Mouse (Mus musculus): ENCODE data around the gene Cds1.
"Not testable (repeated sequence)": the region's sequence is repeated elsewhere in the genome, so short reads cannot be mapped to it uniquely, and the experiment has no call there.

Cds1 gene

DNA sequence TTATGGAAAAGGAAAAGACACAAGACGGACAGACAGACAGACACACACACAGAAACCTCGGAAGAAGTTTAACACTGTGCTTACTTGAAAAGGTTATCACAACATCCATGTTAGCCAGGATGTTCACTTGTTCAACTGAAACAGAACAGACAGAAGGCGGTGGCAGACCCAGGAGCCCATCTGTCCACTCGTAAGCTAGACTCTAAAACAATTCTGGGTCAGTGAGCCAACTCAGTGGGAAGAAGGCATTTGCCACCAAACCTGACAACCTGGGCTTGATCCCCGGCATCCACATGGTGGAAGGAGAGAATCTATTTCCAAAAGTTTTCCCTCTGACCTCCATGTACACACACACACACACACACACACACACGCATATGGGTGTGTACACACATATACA lies 67.1 kb downstream of the Cds1 start:
- peak; percentile 47 to 63 for DNase-seq

DNA sequence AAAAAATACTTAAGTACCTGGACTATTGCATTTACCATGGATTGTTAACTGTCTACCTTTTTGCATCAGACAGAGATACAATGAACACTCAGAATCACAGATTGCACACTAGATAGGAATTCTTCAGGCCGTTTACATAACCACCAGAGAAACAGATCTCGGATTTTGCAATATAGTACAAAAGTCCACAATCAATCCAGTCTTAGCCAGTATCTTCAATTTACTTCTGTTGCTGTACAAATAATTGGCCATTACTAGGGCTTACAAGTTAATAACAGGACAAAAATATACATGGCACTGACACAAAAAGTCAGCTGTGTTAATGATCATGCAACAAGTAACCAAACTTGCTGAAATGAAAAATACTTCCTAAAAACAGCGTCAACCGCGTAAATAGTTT lies 68.1 kb downstream of the Cds1 start:
- DNase-seq: no peak

DNA sequence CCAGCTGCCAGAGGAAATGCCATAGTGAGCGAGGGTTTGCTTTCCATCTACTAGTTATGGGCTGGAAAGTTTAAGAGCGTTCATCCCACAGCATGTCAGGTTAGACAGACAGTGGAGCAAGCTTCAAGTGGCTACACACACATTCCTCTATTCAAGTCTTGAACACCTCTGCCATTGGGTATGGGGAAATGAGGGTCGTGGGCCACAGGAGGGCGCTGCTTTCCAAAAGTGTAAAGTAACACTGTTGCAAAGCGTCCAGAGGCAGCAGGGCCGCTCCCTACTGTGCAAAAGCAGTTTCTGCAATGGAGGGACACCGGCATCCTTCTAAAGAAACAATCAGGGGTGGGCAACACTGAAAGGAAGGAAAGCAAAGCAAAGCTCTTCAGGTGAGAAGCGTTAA lies 68.9 kb downstream of the Cds1 start:
- DNase-seq: peak; percentile 30 to 38

DNA sequence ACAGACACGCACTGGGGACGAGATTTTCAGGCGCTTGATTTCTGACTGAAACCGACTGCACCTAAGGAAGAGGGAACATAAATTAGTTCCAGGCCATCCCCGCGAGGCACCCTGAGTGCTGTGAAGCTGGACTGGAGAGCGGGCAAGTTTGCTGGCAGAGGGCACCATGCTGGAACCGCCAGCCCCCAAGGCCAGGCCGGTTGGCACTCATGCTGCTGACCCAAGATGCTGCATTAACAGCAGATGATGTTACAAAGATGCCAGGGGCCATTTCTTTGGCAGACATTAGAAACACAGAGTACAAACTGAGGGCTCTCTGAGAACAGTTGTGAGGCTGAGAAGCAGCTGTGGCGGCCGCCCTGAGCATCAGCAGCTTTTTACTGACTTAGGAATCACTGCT lies 71.3 kb downstream of the Cds1 start:
- no peak for DNase-seq

DNA sequence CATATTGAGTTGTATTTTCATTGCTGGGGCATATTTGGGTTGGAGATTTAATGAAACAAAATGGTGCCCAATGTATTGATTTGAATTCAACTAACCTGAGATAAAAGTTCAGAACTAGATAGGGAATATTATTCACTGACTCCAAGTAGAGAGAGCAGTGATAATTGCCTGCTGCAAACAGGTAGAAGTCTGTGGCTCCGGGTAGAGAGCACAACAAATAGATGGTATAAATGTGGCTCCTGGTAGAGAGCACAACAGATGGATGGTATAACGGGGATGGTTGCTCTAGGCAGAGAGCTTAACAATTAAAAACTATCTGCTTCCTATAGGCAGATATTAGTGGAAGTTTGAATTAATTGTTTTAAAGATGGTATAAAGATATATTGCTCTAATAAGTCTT lies 72.7 kb downstream of the Cds1 start:
- not testable (repeated sequence) for DNase-seq

DNA sequence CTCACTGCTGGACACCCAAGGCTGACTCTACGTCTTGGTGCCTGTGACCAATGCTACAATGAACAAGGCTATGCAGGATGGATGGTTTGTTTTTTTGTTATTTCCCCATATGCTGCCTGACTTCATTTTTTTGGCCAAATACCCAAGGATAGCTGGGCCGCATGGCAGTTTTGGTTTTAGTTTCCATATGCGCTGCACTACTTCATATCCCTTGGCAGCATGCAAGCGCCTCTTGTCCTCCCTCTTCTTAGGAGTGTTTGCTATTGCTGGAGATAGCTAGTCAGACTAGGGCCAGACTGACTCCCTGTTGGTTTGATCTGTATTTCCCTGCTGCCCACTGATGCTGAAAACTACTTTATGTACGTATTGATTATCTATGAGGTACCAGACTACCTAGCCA lies 75.5 kb downstream of the Cds1 start:
- DNase-seq: peak in 1 of 2 experiments; percentile 27

DNA sequence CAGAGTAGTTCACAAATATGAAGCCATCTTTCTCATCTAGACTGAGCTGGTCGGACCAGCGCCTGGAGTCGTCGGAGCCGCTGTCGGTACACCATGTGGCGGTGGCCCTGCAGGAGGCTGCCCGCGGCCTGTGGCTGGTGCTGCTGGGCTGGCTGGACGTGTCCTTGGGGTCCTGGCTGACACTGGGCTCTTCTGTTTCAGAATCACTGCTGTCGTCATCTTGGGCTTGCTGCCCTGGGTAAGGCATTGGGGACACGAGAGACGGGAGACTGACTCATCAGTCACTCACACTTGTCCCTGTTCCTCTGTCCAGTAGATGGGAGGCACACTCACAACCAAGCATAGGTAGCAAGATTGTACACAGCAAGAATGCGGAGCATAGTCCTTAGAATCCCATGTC lies 80.1 kb downstream of the Cds1 start:
- DNase-seq: no peak

DNA sequence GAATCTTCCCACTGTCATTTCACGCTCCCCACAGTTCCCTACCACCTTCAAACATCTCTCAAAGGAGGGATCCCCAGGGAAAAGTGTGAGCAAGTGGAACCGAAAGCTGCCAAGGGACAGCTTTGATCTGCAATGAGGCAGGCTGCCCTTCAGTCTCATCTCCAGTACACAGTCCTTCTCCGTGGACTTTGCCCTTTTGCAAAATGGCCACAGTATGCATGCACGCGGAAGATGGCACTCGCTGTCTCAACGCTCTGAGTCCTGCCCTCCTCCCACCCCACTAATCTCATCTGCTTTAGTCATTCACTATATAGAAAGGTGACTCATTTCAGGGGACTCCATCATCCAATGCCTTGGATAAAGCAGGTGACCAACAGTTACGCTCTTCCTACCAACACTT lies 81.0 kb downstream of the Cds1 start:
- no peak for DNase-seq

DNA sequence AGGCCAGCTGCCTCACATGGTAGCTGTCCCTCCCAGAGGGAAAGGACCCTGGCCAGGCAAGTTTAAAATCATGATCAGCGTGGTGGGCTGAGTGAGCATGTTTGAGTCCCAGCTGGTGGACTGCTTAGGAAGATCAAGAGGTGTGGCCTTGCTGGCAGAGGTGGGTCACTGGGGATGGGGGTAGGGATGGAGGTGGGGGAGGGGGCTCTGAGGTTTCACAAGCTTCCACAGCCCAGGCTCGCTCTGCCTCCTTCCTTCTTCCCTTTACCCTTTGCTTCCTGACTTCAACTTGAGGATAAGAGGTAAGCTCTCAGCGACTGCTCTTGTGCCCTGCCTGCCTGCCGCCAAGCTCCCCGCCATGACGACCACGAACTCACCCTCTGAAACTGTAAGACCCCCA lies 82.4 kb downstream of the Cds1 start:
- DNase-seq: no peak

DNA sequence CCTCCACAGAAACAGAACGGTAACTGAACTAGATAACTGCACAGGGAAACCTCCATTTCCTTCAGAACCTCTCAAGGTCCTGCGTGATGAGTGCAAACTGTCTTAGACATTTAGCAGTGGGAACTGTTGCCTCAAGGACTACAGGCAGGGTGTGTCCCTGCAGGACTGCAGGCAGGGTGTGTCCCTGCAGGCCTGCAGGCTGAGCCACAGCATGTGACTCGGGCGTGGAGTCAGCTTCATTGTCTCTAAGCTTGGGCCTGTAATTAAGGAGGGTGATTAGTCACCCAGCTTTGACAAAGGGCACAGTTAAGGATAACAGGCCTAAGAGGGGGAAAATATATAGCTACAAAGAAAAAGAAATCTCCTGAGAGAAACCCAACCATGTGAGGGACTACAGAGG lies 82.8 kb downstream of the Cds1 start:
- no peak for DNase-seq

DNA sequence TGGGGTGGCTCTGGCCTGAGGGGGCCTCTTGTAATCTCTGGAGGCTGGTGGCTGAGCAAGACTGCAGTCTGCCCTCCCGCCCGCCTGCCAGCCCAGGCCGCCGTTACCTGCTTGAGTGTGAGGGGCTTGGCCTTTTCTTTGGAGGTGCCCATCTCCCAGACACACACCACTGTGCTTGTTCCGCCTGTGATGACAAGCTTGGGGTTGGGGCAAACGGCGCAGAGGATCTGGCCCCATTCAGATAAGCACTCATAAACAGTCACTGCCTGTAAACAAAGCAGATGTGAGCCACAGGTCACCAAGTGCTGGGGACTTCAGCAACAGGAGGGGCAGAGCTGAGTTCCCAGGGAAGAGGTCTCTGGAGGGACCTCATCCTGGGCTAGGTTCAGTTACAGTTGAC lies 86.2 kb downstream of the Cds1 start:
- DNase-seq: no peak

DNA sequence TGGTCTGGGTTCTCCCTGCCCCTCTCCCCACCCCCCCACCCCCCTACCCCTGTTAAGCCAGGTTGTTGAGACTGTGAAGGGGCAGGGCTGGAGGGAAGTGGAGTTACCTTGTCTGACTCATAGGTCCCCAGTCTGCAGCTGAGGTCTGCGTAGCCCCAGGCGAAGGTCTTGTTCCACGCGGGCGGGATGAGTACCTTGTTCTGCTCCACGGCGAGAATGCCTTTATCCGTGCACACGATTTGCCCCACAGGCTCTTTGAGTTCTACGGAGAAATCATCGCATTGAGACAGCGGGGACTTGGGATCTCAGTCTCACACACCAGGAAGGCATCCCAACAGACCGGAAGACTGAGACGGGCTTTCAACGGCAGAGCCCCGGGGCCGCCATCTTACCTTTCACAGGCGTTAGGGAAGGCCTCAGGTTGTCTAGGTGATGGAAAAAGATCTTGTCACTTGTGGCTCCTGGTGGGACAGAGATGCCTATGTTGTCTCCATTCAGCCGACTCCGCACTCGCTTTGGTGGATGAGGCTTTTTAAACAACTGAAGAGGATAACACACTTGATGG lies 87.3 kb downstream of the Cds1 start:
- no peak for DNase-seq

DNA sequence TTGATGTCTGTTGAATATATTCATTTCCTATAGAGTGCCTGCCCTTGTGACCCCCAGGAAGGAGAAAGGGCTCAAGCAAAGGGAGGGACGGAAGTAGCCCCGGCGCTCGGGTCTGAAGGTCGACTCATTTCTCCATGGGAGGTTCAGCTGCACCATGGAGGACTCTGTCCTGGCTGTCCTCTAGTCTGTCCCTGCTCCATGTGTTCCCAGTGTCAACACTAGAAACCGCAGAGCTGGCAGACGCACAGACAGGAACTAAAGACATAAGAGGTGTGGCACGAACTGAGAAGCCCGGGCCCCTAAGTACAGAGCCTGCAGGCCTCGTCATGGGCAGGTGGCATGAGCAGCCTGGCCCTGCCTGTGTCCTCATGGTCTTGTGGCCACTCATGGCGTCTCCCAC lies 89.2 kb downstream of the Cds1 start:
- no peak for DNase-seq

DNA sequence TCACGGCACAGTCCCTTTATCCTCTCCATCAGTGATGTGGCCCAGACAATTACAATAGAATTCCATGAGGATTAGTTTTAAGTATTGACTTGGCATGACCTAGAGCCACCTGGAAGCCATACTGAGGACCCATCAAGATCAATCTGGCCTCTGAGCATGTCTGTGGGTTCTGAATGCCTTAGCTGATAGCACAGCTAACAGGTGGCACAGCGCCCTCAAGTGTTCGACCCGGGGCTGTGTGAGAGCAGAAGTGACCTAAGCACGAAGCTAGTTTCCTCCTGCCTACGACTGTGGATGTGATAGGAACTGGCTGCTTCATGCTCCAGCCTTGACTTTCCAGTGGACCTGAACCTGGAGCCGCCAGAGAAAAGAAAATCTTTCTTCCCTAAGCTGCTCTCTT lies 89.7 kb downstream of the Cds1 start:
- DNase-seq: peak in 1 of 2 experiments; percentile 28

DNA sequence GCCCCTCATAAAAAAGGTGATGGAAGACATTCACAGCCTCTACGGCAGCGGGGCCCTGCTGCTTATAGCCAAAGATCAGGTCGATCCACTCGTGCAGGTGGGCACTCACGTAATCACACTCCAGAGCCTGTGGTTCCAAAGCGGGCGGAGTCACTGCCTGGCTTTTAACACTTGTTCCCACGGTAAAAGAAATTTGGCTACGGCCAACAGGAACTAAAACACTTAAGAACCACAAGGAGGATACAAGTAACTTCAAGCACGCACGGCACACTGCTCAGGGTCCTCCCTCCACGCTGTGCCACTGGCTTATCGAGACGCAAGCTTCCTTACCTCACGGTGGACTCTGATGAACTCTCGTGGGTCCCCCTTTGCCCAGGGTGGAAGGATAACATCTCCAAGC lies 90.5 kb downstream of the Cds1 start:
- no peak for DNase-seq

DNA sequence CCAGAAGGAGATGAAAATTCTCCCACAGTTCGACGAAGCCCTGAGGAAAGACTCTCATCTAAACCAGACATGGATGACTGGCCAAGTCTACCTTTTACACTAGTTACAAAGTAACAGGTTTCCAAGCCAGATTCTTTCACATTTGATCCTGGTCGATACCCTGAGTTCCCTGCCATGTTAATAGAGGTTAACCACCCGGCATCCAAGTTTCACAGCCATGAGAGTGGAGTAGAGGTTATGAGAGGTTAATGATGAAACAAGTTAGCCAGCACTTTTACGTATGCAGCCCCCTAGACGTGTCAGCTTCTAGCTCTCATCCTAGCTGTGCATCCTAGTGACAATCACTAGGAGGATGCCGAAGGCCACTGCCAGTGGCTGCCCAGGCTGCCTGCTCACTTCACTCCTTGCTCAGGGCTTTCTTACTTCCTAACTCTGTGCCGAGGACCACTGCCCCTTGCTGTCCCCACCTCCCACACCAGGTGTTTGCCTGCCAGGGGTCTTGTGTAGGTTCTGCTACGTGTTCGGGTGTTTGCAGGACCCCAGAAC lies 94.0 kb downstream of the Cds1 start:
- DNase-seq: no peak

DNA sequence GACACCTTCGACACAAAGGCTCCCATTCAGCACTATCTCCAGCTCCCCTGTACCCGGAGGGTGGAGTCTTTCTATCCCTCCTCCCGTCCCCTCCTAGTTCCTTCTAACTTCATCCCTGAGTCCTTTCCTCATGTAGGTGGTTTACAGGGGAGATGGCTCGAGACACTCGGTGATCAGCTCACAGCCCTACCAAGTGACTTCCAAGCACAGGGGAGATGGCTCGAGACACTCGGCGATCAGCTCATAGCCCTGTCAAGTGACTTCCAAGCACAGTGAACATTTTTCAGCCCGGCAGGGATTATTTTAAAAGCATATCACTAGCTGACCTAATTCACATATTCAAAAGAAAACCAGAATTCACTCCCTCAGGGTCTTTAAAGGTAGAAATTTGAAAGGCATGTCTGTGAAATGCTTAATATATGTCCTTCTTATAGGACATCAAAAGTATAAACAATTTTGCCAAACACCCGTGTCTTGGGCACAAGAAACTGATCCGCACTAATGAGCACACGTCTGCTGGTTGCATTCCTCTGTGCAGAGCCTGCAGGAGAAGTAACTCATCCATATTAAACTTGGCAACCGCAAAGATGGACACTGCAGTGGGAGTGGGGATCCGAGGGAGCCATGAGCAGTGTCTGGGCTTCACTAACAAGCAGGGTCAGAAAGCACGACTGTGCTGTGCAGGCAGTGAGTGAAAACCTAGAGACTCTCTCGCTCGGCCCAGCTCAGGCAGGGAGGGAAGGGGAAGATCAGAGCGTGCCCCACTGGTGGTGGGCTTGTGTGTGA lies 97.0 kb downstream of the Cds1 start:
- DNase-seq: no peak

DNA sequence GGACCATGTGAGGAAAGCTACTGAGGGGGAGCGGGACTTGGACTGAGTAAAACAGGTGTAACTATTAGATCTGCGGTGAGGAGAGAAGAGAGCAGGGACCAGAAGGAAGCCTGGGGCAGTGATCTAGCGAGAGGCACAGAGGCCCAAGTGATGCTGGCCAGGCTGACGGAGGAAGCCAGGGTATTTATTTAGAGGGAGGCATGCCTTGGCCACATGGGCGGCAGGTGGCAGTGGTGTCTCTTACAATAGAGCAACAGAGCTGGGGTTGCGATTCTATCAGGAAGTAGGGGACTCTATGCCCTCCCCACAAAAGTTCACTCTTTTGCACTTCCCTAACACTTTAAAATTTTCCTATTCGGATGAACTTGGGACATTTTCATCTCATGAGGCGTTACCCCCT lies 97.7 kb downstream of the Cds1 start:
- no peak for DNase-seq

DNA sequence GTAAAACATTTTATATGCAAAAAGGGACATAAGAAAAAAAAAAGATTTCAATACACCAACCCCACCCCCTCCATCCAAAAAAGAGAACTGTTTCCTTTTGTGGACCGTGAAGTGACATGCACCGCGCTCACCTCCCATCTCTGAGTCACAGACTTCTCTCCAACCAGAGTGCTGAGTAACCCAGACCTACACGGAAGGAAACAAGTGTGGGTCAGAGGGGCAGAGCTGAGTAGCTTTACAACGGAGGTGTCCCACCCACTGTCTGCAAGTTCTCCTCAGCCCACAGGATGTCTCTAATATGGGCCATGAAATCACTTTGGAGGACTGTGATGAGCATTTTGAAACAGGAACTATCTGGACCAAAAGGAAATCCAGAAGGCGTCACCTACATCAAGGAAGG lies 99.0 kb downstream of the Cds1 start:
- DNase-seq: no peak

DNA sequence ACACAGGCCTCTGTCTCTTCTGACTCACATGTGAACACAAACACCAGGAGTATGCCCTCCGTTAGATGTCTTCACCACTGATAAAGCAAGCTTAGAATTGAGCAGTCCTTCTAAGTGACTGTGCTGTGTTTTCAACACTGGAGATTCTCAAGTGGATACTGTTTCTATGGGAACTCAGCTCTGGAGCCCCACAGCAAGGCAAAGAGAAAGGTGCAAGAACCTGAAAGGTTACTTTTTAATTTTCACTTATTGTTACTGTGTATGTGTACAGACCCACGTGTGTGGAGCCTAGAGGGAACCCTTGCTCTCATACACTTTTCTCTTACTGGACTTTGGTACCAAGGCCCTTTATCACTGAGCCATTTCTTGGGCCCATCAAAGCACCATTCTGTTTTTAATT lies 101.8 kb downstream of the Cds1 start:
- no peak for DNase-seq

All from cerebellum, adult 18-20 months (tissue).